In genomic region chr10:109765650-109766049, GRCm38 (mm10) we compare ENCODE assay signal across 9 mouse cellular contexts.
A peak's percentile ranks its signal among the peaks of the same experiment; 100 is the strongest.
DNase-seq lines count a peak whose midpoint lies in the region; ATAC-seq and TF ChIP-seq lines count a peak whose summit lies in the region.
"Had no signal": no experiment of that assay in that cellular context is flagged by ENCODE, and none has a peak within 500 bp of the region (broad histone marks: within the 10 kb centered on the region; RNA-seq: fewer than 3 reads in every experiment).

No protein-coding gene starts in this region.

- H3K4me3 ChIP-seq in midbrain, embryonic 14.5 days (replicated peaks; ENCODE audit: low read depth, low read length): no peak overlapping the region
- H3K4me3 ChIP-seq in midbrain, embryonic 16.5 days (ENCODE audit: low read depth, low read length): no peak overlapping the region
- no peak overlapping the region for H3K4me3 ChIP-seq in kidney, postnatal 0 days (replicated peaks; ENCODE audit: low read depth, low read length)
- no peak overlapping the region for H3K4me3 ChIP-seq in liver, postnatal 0 days (ENCODE audit: low read depth, low read length)
- H3K4me3 ChIP-seq: midbrain, embryonic 12.5 days had no signal

- WGBS in midbrain, embryonic 14.5 days: 9% methylated on average over 2 of the region's 2 CpGs
- 9% methylated on average over 2 of the region's 2 CpGs for WGBS in midbrain, embryonic 16.5 days
- 5% methylated on average over 2 of the region's 2 CpGs for WGBS in kidney, postnatal 0 days
- 2% methylated on average over 2 of the region's 2 CpGs for WGBS in liver, postnatal 0 days (ENCODE audit: insufficient replicate concordance)

- no peak for TF ChIP-seq EP300 in liver, postnatal 0 days (IDR thresholded peaks at IDR 0.05; ENCODE audit: low read depth)

- ATAC-seq in cerebellum, adult (ENCODE audit: insufficient number of reproducible peaks, low FRiP score, low TSS enrichment): no peak
- ATAC-seq in midbrain, embryonic 14.5 days (ENCODE audit: low FRiP score, low TSS enrichment): no peak
- no peak for ATAC-seq in midbrain, embryonic 16.5 days
- ATAC-seq in kidney, postnatal 0 days (replicated peaks; ENCODE audit: low FRiP score, low read depth): no peak
- ATAC-seq in liver, postnatal 0 days: no peak

- H3K4me2 ChIP-seq in midbrain, embryonic 14.5 days (ENCODE audit: low read length): no peak overlapping the region
- H3K4me2 ChIP-seq in midbrain, embryonic 16.5 days (ENCODE audit: low read length): no peak overlapping the region
- no peak overlapping the region for H3K4me2 ChIP-seq in kidney, postnatal 0 days (ENCODE audit: low read length)
- no peak overlapping the region for H3K4me2 ChIP-seq in liver, postnatal 0 days (ENCODE audit: low read depth, low read length)
- H3K4me2 ChIP-seq: midbrain, embryonic 12.5 days had no signal

- H3K9ac ChIP-seq in midbrain, embryonic 14.5 days (replicated peaks; ENCODE audit: low read length): no peak overlapping the region
- no peak overlapping the region for H3K9ac ChIP-seq in midbrain, embryonic 16.5 days (ENCODE audit: low read depth, low read length)
- H3K9ac ChIP-seq in kidney, postnatal 0 days (ENCODE audit: low read depth, low read length): no peak overlapping the region
- H3K9ac ChIP-seq in liver, postnatal 0 days (replicated peaks): no peak overlapping the region
- H3K9ac ChIP-seq: midbrain, embryonic 12.5 days had no signal

- peak; percentile 72 to 81 for DNase-seq in cerebellum, adult 18-20 months
- peak; percentile 89 for DNase-seq in midbrain, embryonic 14.5 days
- DNase-seq in cerebellum, postnatal 10 days: peak; percentile 79 to 85
- DNase-seq in kidney, postnatal 0 days (ENCODE audit: low spot score): peak; percentile 82
- DNase-seq in liver, postnatal 0 days: peak; percentile 60
- no peak for DNase-seq in T-cell, adult 2 months (ENCODE audit: low spot score)

- H3K27me3 ChIP-seq in midbrain, embryonic 14.5 days (ENCODE audit: control insufficient read depth, insufficient read depth, low read length): no peaks in the 10 kb centered on the region
- no peaks in the 10 kb centered on the region for H3K27me3 ChIP-seq in midbrain, embryonic 16.5 days (ENCODE audit: control insufficient read depth, insufficient read depth, low read depth, low read length)
- H3K27me3 ChIP-seq in kidney, postnatal 0 days (ENCODE audit: insufficient read depth, low read length): no peaks in the 10 kb centered on the region
- no peaks in the 10 kb centered on the region for H3K27me3 ChIP-seq in liver, postnatal 0 days (ENCODE audit: insufficient read depth, low read length)
- H3K27me3 ChIP-seq: midbrain, embryonic 12.5 days had no signal

- H3K27ac ChIP-seq in midbrain, embryonic 14.5 days (replicated peaks; ENCODE audit: low read depth, low read length): no peak overlapping the region
- H3K27ac ChIP-seq in midbrain, embryonic 16.5 days (ENCODE audit: low read length): no peak overlapping the region
- H3K27ac ChIP-seq in kidney, postnatal 0 days: no peak overlapping the region
- H3K27ac ChIP-seq in liver, postnatal 0 days (ENCODE audit: low read depth): no peak overlapping the region
- H3K27ac ChIP-seq: midbrain, embryonic 12.5 days had no signal

- no peaks in the 10 kb centered on the region for H3K9me3 ChIP-seq in midbrain, embryonic 14.5 days (ENCODE audit: control insufficient read depth, low read length)
- H3K9me3 ChIP-seq in midbrain, embryonic 16.5 days (replicated peaks; ENCODE audit: control insufficient read depth, low read length, poor library complexity, severe bottlenecking): no peaks in the 10 kb centered on the region
- H3K9me3 ChIP-seq in kidney, postnatal 0 days (replicated peaks; ENCODE audit: low read length): no peaks in the 10 kb centered on the region
- no peaks in the 10 kb centered on the region for H3K9me3 ChIP-seq in liver, postnatal 0 days (ENCODE audit: low read length)
- H3K9me3 ChIP-seq: midbrain, embryonic 12.5 days had no signal

- peak; percentile 88 for TF ChIP-seq CTCF in kidney, postnatal 0 days (IDR thresholded peaks at IDR 0.05; ENCODE audit: low read depth)
- peak; percentile 68 for TF ChIP-seq CTCF in liver, postnatal 0 days (IDR thresholded peaks at IDR 0.05; ENCODE audit: low read depth)

- no peaks in the 10 kb centered on the region for H3K4me1 ChIP-seq in midbrain, embryonic 14.5 days (ENCODE audit: control insufficient read depth, insufficient read depth, low read length)
- no peaks in the 10 kb centered on the region for H3K4me1 ChIP-seq in midbrain, embryonic 16.5 days (ENCODE audit: control insufficient read depth, insufficient read depth, low read length)
- no peaks in the 10 kb centered on the region for H3K4me1 ChIP-seq in kidney, postnatal 0 days (replicated peaks; ENCODE audit: insufficient read depth, low read length)
- H3K4me1 ChIP-seq in liver, postnatal 0 days (ENCODE audit: insufficient read depth): no peaks in the 10 kb centered on the region
- H3K4me1 ChIP-seq: midbrain, embryonic 12.5 days had no signal

- H3K36me3 ChIP-seq in midbrain, embryonic 14.5 days (ENCODE audit: control insufficient read depth, insufficient read depth, low read length): no peaks in the 10 kb centered on the region; the same call in 1 of the 2 replicates
- H3K36me3 ChIP-seq in midbrain, embryonic 16.5 days (ENCODE audit: control insufficient read depth, insufficient read depth, low read length): peaks cover 4% of the 10 kb centered on the region; the same call in 1 of the 2 replicates
- no peaks in the 10 kb centered on the region for H3K36me3 ChIP-seq in kidney, postnatal 0 days (ENCODE audit: insufficient read depth, low read length)
- H3K36me3 ChIP-seq in liver, postnatal 0 days (replicated peaks; ENCODE audit: insufficient read depth, low read length): no peaks in the 10 kb centered on the region
- H3K36me3 ChIP-seq: midbrain, embryonic 12.5 days had no signal
